Mouse (Mus musculus) lung, adult 18-20 months (tissue): Measurements from ENCODE around the gene Ddx28.

Experiments used
- DNase-seq, 2 experiments: peaks; one replicate each; pipeline ENCODE4 v3.0.0; 2022; ENCODE audit warnings: mixed read lengths in 2 of 2

Gene Ddx28

GRCm38 (mm10) chr8:105965266-105965904 lies 46.3 kb downstream of the Ddx28 start:
- peak; percentile 58 to 63 for DNase-seq

- no peak for DNase-seq
Measured at GRCm38 (mm10) chr8:105964506-105965265, 47.0 kb downstream of the Ddx28 start.

GRCm38 (mm10) chr8:105961536-105961935 lies 50.1 kb downstream of the Ddx28 start:
- DNase-seq, result no peak

- DNase-seq, result no peak
Measured at GRCm38 (mm10) chr8:105961101-105961500, 50.6 kb downstream of the Ddx28 start.
